Mouse (Mus musculus) kidney, postnatal 0 days (tissue): Measurements from ENCODE around the gene Spata25. TPM values are rescaled to one million over a fixed set of nuclear protein-coding genes. Genes with fewer than 3 reads are reported as not detected.
A peak's percentile ranks its signal among the peaks of the same experiment; 100 is the strongest.

ENCODE experiments used
- ATAC-seq: fragments of 200-750 bp; cut with Nextera tagmentation; replicated peaks from 2 replicates; pipeline ENCODE4 v1.8.0; 2017; ENCODE audit warnings: low read depth, moderate number of reproducible peaks, moderate TSS enrichment, moderate library complexity; ENCODE audit not compliant: low FRiP score
- DNase-seq: peaks from one replicate; pipeline ENCODE4 v3.0.0-alpha.2; 2016; ENCODE audit warnings: low spot score
- H3K27ac ChIP-seq: fragments of 300-500 bp; sonication (generic); 2 replicates; pipeline ENCODE4 v1.5.1; 2014; ENCODE audit warnings: mild to moderate bottlenecking
- H3K27me3 ChIP-seq: fragments of 300-500 bp; sonication (generic); 2 replicates; pipeline ENCODE4 v1.6.1; 2014; ENCODE audit warnings: low read length, mixed read lengths; ENCODE audit not compliant: insufficient read depth
- H3K36me3 ChIP-seq: fragments of 300-500 bp; sonication (generic); 2 replicates; pipeline ENCODE4 v1.6.1; 2014; ENCODE audit warnings: low read length, mixed read lengths; ENCODE audit not compliant: insufficient read depth
- H3K4me1 ChIP-seq: fragments of 300-500 bp; sonication (generic); replicated peaks from 2 replicates; pipeline ENCODE4 v1.6.1; 2014; ENCODE audit warnings: antibody characterized with exemption, low read length, mixed read lengths; ENCODE audit not compliant: insufficient read depth
- H3K4me2 ChIP-seq: fragments of 300-500 bp; sonication (generic); 2 replicates; pipeline ENCODE4 v1.6.1; 2014; ENCODE audit warnings: mild to moderate bottlenecking, low read length, moderate library complexity, mixed read lengths
- H3K4me3 ChIP-seq: fragments of 300-500 bp; sonication (generic); replicated peaks from 2 replicates; pipeline ENCODE4 v1.5.1; 2014; ENCODE audit warnings: low read depth, low read length
- H3K9ac ChIP-seq: fragments of 300-500 bp; sonication (generic); 2 replicates; pipeline ENCODE4 v1.6.1; 2014; ENCODE audit warnings: low read depth, low read length
- H3K9me3 ChIP-seq: fragments of 300-500 bp; sonication (generic); replicated peaks from 2 replicates; pipeline ENCODE4 v1.6.1; 2016; ENCODE audit warnings: low read length, inconsistent platforms, mixed read lengths
- CTCF ChIP-seq: IDR thresholded peaks from 2 replicates; pipeline ENCODE4 v1.5.1; 2016; ENCODE audit warnings: antibody characterized with exemption, low read depth, mild to moderate bottlenecking, moderate library complexity
- WGBS: fragments of 180-500 bp; shearing (Covaris S2); extraction: QIAGEN DNeasy Blood & Tissue Kit; methylation state at CpG from one replicate; pipeline ENCODE4 v1.1.7; 2014; 5-methylcytosine and 5-hydroxymethylcytosine counted together
- polyA plus RNA-seq: library from polyadenylated mRNA; unstranded; fragments of >200 nt; fragmentation: Nextera tagmentation; extraction: Ambion mirVana; gene quantifications from 2 replicates; pipeline ENCODE4 v1.2.1, GENCODE M21; 2015

The Spata25 gene
- polyA plus RNA-seq, 1 experiment from 2014 or later, result not detected

- Histone ChIP-seq H3K4me2 (peak within 1 kb of the TSS; percentile 99), H3K9me3 (no peaks in the 10 kb centered on the region), H3K4me1 (peaks cover 13% of the 10 kb centered on the region; the same call in 1 of the 2 replicates), H3K36me3 (peaks cover 21% of the 10 kb centered on the region), H3K27ac (peak within 1 kb of the TSS; percentile 90), H3K4me3 (peak within 1 kb of the TSS; percentile 66), H3K27me3 (no peaks in the 10 kb centered on the region), H3K9ac (peak within 1 kb of the TSS; percentile 74)
- ATAC-seq (peak; percentile 50), DNase-seq (peak; percentile 94)
- TF ChIP-seq CTCF, result 0 out of 2 replicates have a peak, but pooled peaks have one; percentile 2
- under 1% methylated on average over 31 of the region's 31 CpGs for WGBS
Observed at GRCm38 (mm10) chr2:164833314-164833959, 5.1 kb upstream of the Spata25 start, which contains the start of gene Neurl2. TSS of gene Neurl2 (minus strand) at chr2:164833456.

GRCm38 (mm10) chr2:164832748-164833301 is 4.5 kb upstream of the Spata25 start, which contains the start of gene Ctsa:
TSS of gene Ctsa (plus strand) at chr2:164832873.
- Histone ChIP-seq H3K9ac (peak within 1 kb of the TSS; percentile 74), H3K4me2 (peak within 1 kb of the TSS; percentile 99), H3K4me3 (peak within 1 kb of the TSS; percentile 66), H3K27ac (peak within 1 kb of the TSS; percentile 90), H3K9me3 (no peaks in the 10 kb centered on the region), H3K36me3 (peaks cover 18% of the 10 kb centered on the region), H3K4me1 (peaks cover 13% of the 10 kb centered on the region; the same call in 1 of the 2 replicates), H3K27me3 (no peaks in the 10 kb centered on the region)
- WGBS, result under 1% methylated on average over 35 of the region's 35 CpGs
- TF ChIP-seq CTCF, result peak; percentile 71
- DNase-seq, result peak; percentile 92
- ATAC-seq, result peak; percentile 42

- peak overlapping the region; percentile 66 for H3K4me3 ChIP-seq
- peak overlapping the region; percentile 90 for H3K27ac ChIP-seq
- peak overlapping the region; percentile 74 for H3K9ac ChIP-seq
- 60% methylated on average over 16 of the region's 16 CpGs for WGBS
- no peak for TF ChIP-seq CTCF
- no peaks in the 10 kb centered on the region for H3K27me3 ChIP-seq
- H3K36me3 ChIP-seq, result peaks cover 16% of the 10 kb centered on the region
- H3K4me1 ChIP-seq, result peaks cover 13% of the 10 kb centered on the region; the same call in 1 of the 2 replicates
- ATAC-seq, result no peak; the same call in 1 of the 2 replicates
- no peak for DNase-seq
- no peaks in the 10 kb centered on the region for H3K9me3 ChIP-seq
- H3K4me2 ChIP-seq, result peak overlapping the region; percentile 99
Observed at GRCm38 (mm10) chr2:164832032-164832747, 3.9 kb upstream of the Spata25 start.

GRCm38 (mm10) chr2:164831029-164831428 is 2.7 kb upstream of the Spata25 start:
- no peak overlapping the region for H3K4me3 ChIP-seq
- WGBS, result 63% methylated on average over 10 of the region's 10 CpGs
- no peak overlapping the region for H3K4me2 ChIP-seq
- H3K27me3 ChIP-seq, result no peaks in the 10 kb centered on the region
- no peaks in the 10 kb centered on the region for H3K9me3 ChIP-seq
- 0 out of 2 replicates have a peak overlapping the region, but pooled peaks have one; percentile 31 for H3K27ac ChIP-seq
- DNase-seq (no peak), ATAC-seq (peak; percentile 63)
- peaks cover 13% of the 10 kb centered on the region; the same call in 1 of the 2 replicates for H3K4me1 ChIP-seq
- TF ChIP-seq CTCF, result no peak
- peaks cover 18% of the 10 kb centered on the region for H3K36me3 ChIP-seq
- H3K9ac ChIP-seq, result no peak overlapping the region

GRCm38 (mm10) chr2:164829090-164829489 is 753 bp upstream of the Spata25 start:
- Histone ChIP-seq H3K9me3 (no peaks in the 10 kb centered on the region), H3K36me3 (peaks cover 33% of the 10 kb centered on the region), H3K27ac (no peak overlapping the region), H3K4me1 (0 out of 2 replicates have a peak, but pooled peaks cover 4% of the 10 kb centered on the region), H3K9ac (no peak overlapping the region), H3K4me2 (no peak overlapping the region), H3K4me3 (no peak overlapping the region), H3K27me3 (no peaks in the 10 kb centered on the region)
- TF ChIP-seq CTCF, result no peak
- DNase-seq, result no peak
- no peak for ATAC-seq
- WGBS, result 97% methylated on average over 1 of the region's 1 CpGs

GRCm38 (mm10) chr2:164827146-164827850 is 1.0 kb downstream of the Spata25 start:
- Histone ChIP-seq H3K9ac (no peak overlapping the region), H3K36me3 (peaks cover 33% of the 10 kb centered on the region), H3K27ac (no peak overlapping the region), H3K27me3 (no peaks in the 10 kb centered on the region), H3K4me2 (no peak overlapping the region), H3K4me1 (0 out of 2 replicates have a peak, but pooled peaks cover under 1% of the 10 kb centered on the region), H3K4me3 (no peak overlapping the region), H3K9me3 (no peaks in the 10 kb centered on the region)
- no peak for TF ChIP-seq CTCF
- DNase-seq (no peak), ATAC-seq (no peak)
- WGBS, result 87% methylated on average over 16 of the region's 16 CpGs
